Mouse (Mus musculus) lung, adult 2 months (tissue): Measurements from ENCODE around the gene Anxa9.

ENCODE experiments used
- CTCF ChIP-seq: fragments of 200-500 bp; IDR thresholded peaks from 2 replicates; pipeline ENCODE4 v1.5.1; 2011; ENCODE audit warnings: mild to moderate bottlenecking, low read length, control low read depth; ENCODE audit not compliant: insufficient read depth
- POLR2A ChIP-seq: fragments of 200-500 bp; IDR thresholded peaks from 2 replicates; pipeline ENCODE4 v1.6.1; 2011; ENCODE audit warnings: low read depth, mild to moderate bottlenecking, control low read depth, low read length, borderline replicate concordance; ENCODE audit errors: extremely low read depth

DNA sequence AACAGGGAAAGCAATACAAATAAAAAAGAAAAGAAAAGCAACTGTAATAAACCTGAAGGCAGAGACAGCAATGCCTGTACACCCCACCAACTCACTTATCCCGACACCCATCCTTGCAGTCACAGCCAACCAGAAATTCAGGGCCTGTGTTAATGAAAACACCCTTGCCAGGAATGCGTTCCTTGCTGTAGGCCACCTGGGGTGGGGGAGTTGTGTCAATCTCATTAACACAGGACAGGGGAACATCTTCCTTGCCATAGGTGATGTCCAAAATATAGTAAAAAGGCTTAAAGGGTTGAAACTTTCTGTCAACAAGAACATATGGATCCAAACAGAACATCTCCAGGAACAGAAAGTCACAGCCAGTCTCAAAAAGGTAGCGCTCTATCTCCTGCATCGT is 31.3 kb upstream of the Anxa9 start:
- no peak for TF ChIP-seq POLR2A
- no peak for TF ChIP-seq CTCF
